Mouse (Mus musculus): ENCODE results near the gene Dhdh. TPM values are rescaled to one million over a fixed set of nuclear protein-coding genes. Genes with fewer than 3 reads are reported as not detected.
A peak's percentile ranks its signal among the peaks of the same experiment; 100 is the strongest.
"Not testable (repeated sequence)": the region's sequence is repeated elsewhere in the genome, so short reads cannot be mapped to it uniquely, and the experiment has no call there.

The Dhdh gene
- polyA plus RNA-seq, 1 experiment from 2014 or later, result 3.5 TPM

DNA sequence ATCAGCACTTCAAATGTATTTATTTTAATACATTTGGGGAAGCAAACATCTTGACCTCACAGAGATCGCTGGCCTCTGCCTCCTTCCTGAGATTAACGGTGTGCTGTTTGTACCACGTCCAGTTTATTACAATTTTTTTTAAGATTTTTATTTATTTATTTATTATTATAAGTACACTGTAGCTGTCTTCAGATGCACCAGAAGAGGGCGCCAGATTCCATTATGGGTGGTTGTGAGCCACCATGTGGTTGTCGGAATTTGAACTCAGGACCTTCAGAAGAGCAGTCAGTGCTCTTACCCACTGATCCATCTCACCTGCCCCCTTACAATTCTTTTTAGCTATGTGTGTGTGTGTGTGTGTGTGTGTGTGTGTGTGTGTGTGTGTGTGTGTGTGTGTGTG is 28.2 kb upstream of the Dhdh start:
- not testable (repeated sequence) for H3K4me2 ChIP-seq (replicated peaks; ENCODE audit: low read depth, low read length); H3K9me3 ChIP-seq (ENCODE audit: control insufficient read depth, low read length); H3K27me3 ChIP-seq (ENCODE audit: control insufficient read depth, insufficient read depth, low read length); H3K4me3 ChIP-seq (ENCODE audit: low read length); H3K9ac ChIP-seq (ENCODE audit: low read depth, low read length); ATAC-seq (ENCODE audit: low FRiP score, low TSS enrichment); H3K27ac ChIP-seq (ENCODE audit: low read depth, low read length); H3K36me3 ChIP-seq (ENCODE audit: control insufficient read depth, insufficient read depth, low read length); H3K4me1 ChIP-seq (ENCODE audit: control insufficient read depth, insufficient read depth, low read length)
- 77% methylated on average over 5 of the region's 5 CpGs for WGBS

DNA sequence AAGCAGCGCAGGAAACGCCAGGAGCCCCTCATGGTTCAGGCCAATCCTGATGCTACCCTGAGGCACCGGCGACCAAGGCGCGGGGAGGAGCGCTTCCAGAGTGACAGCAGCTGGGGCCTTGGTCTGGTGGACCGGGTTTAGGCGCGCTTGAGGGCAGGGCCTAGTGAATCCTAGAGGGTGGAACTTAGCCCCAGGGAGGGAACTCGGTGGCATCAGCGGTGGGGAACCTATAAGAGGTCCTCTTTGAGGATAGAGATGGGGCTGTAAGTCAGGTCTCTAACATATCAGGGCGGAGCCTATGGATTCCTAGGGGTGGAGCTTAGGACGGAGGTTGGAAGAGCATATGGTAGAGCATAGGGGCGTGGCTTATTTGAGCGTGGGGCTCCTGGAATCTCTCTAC is 26.8 kb upstream of the Dhdh start:
- peak; percentile 53 for ATAC-seq (ENCODE audit: low FRiP score, low TSS enrichment)
- H3K4me1 ChIP-seq (ENCODE audit: control insufficient read depth, insufficient read depth, low read length), result peaks cover 3% of the 10 kb centered on the region
- no peaks in the 10 kb centered on the region for H3K9me3 ChIP-seq (ENCODE audit: control insufficient read depth, low read length)
- H3K27me3 ChIP-seq (ENCODE audit: control insufficient read depth, insufficient read depth, low read length), result no peaks in the 10 kb centered on the region
- H3K4me2 ChIP-seq (replicated peaks; ENCODE audit: low read depth, low read length), result peak overlapping the region; percentile 11
- no peaks in the 10 kb centered on the region for H3K36me3 ChIP-seq (ENCODE audit: control insufficient read depth, insufficient read depth, low read length)
- WGBS, result 28% methylated on average over 16 of the region's 16 CpGs
- H3K4me3 ChIP-seq (ENCODE audit: low read length), result no peak overlapping the region
- H3K27ac ChIP-seq (ENCODE audit: low read depth, low read length), result peak overlapping the region; percentile 51
- H3K9ac ChIP-seq (ENCODE audit: low read depth, low read length), result no peak overlapping the region

DNA sequence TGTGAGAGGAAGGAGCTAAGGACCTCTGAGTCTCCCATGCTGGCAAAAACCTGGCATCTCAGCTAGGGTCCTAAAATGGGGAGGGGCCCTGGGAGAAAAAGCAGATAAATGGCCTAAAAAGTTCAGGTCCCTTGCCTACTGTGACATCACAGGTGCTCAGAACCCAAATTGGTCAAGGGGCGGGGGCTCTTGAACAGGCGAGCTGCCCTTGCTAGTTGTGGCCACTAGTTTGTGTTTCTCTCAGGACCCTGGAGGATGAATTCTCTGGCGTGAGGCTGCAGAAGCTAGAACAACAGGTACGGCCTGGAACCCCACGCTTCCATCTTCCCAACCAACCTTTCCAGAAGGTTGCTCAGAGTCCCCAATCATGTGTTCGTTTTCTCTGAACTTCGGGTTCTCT is 25.8 kb upstream of the Dhdh start:
- Histone ChIP-seq H3K36me3 (ENCODE audit: control insufficient read depth, insufficient read depth, low read length) (no peaks in the 10 kb centered on the region), H3K9me3 (ENCODE audit: control insufficient read depth, low read length) (no peaks in the 10 kb centered on the region), H3K4me1 (ENCODE audit: control insufficient read depth, insufficient read depth, low read length) (peaks cover 6% of the 10 kb centered on the region), H3K4me2 (replicated peaks; ENCODE audit: low read depth, low read length) (no peak overlapping the region), H3K4me3 (ENCODE audit: low read length) (no peak overlapping the region), H3K27ac (ENCODE audit: low read depth, low read length) (no peak overlapping the region), H3K27me3 (ENCODE audit: control insufficient read depth, insufficient read depth, low read length) (no peaks in the 10 kb centered on the region), H3K9ac (ENCODE audit: low read depth, low read length) (no peak overlapping the region)
- 80% methylated on average over 7 of the region's 7 CpGs for WGBS
- ATAC-seq (ENCODE audit: low FRiP score, low TSS enrichment), result no peak

DNA sequence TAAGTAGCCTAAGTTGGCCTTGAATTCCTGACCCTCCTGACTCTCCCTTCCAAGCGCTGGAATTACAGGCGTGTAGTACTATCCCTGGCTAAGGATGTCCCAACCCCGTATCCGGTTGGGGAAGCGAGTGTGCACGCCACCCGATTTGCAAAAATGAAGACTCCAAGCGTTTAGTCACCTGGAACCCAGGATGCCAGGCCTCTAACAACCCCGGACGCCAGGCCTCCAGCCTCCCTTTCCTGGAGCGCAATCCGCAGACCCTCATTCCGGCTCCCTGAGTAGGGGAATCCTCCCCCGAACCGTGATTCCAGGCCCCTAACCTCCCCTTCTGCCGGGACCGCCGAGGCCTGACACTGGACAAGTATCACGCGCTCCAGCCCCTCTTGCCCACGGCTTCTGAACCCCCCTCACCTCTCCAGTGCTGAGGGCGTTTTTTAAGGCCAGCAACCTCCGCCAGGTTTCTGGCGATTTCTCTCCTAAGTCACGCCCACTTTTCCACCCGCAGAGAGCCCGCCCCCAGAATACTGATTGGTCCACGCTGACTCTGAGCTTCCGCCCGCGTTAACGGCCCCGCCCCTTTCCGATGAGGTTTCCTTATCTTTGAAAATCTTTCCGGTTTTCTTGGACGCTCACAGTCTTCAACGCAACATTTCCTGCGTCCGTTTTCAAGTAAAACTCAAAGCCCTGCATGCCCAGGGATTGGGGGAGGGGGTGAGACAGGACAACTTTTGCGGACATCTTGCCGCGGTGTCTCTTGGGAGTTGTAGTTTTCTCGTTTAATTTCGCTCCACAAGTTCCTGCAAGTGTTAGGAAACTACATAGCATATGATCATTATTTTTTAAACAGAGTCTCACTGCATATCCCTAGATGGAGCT is 21.5 kb upstream of the Dhdh start, which contains the start of gene Nucb1:
TSS of gene Nucb1 (minus strand) at position 495 of the 876 bp plus-strand sequence.
- ATAC-seq (ENCODE audit: low FRiP score, low TSS enrichment), result peak; percentile 83
- H3K9me3 ChIP-seq (ENCODE audit: control insufficient read depth, low read length), result no peaks in the 10 kb centered on the region
- no peaks in the 10 kb centered on the region for H3K27me3 ChIP-seq (ENCODE audit: control insufficient read depth, insufficient read depth, low read length)
- peak within 1 kb of the TSS; percentile 92 for H3K27ac ChIP-seq (ENCODE audit: low read depth, low read length)
- H3K36me3 ChIP-seq (ENCODE audit: control insufficient read depth, insufficient read depth, low read length), result peaks cover 18% of the 10 kb centered on the region
- H3K4me3 ChIP-seq (ENCODE audit: low read length), result peak within 1 kb of the TSS; percentile 62
- H3K4me1 ChIP-seq (ENCODE audit: control insufficient read depth, insufficient read depth, low read length), result peaks cover 18% of the 10 kb centered on the region
- H3K4me2 ChIP-seq (replicated peaks; ENCODE audit: low read depth, low read length), result peak within 1 kb of the TSS; percentile 91
- H3K9ac ChIP-seq (ENCODE audit: low read depth, low read length), result peak within 1 kb of the TSS; percentile 75
- WGBS, result under 1% methylated on average over 44 of the region's 44 CpGs

DNA sequence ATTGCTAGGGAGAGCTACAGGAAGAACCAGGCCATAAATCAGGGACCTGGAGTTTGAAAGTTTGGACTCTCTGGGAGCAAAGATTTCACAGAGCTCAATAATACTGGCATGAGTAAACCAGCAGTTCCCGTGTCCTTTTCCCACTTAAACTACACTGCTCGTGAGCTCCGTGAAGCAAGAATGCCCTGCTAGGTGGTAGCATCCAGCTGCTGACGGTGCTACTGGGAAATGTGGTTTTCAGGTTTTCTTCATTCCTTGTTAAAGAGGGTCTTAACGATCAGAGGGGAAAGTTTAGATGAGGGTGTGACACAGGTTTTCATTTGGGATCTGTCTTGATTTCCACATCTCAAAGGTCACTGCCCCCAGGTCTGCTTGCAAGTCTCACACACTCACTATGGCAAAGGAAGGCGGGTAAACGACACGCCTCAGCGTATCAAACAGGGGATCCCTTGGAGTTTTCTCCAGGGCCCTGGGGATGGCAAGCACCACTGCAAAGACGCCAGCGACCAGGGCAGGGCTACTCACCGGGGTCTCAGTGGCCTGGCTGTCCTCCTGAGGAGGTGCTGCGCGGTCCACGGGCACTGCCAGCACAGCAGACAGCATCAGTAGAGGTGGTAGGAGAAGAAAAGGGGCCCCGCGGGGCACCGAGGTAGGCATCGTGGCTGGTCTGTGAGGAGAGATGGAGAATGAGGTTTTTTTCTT is 20.7 kb upstream of the Dhdh start:
- H3K4me1 ChIP-seq (ENCODE audit: control insufficient read depth, insufficient read depth, low read length), result peaks cover 17% of the 10 kb centered on the region
- peak overlapping the region; percentile 92; the same call in 1 of the 2 replicates for H3K27ac ChIP-seq (ENCODE audit: low read depth, low read length)
- H3K27me3 ChIP-seq (ENCODE audit: control insufficient read depth, insufficient read depth, low read length), result no peaks in the 10 kb centered on the region
- peak overlapping the region; percentile 75 for H3K9ac ChIP-seq (ENCODE audit: low read depth, low read length)
- WGBS, result 16% methylated on average over 19 of the region's 19 CpGs
- peak; percentile 15; the same call in 1 of the 2 replicates for ATAC-seq (ENCODE audit: low FRiP score, low TSS enrichment)
- H3K36me3 ChIP-seq (ENCODE audit: control insufficient read depth, insufficient read depth, low read length), result peaks cover 18% of the 10 kb centered on the region
- H3K9me3 ChIP-seq (ENCODE audit: control insufficient read depth, low read length), result no peaks in the 10 kb centered on the region
- peak overlapping the region; percentile 91 for H3K4me2 ChIP-seq (replicated peaks; ENCODE audit: low read depth, low read length)
- peak overlapping the region; percentile 62 for H3K4me3 ChIP-seq (ENCODE audit: low read length)

DNA sequence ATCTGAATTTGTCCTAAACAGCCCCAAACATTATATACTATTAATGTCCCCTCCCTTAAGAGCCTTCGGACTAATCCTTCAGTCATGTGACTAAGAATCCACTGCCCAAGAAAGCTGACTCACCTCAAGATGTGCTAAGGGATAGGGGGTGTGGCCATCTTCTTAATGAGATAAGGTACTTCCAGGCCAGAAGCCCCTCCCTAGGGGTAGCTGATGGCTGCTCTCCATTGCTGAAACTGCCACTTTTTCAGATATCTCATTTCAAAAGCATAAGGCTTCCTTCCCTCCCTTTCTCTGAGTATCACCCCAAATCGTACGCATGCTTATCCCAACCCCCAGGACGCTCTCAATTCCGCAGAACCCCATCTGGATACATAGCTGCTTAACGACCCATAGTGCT is 20.0 kb upstream of the Dhdh start:
- peaks cover 17% of the 10 kb centered on the region for H3K4me1 ChIP-seq (ENCODE audit: control insufficient read depth, insufficient read depth, low read length)
- no peaks in the 10 kb centered on the region for H3K9me3 ChIP-seq (ENCODE audit: control insufficient read depth, low read length)
- ATAC-seq (ENCODE audit: low FRiP score, low TSS enrichment), result no peak
- H3K9ac ChIP-seq (ENCODE audit: low read depth, low read length), result peak overlapping the region; percentile 29; the same call in 1 of the 2 replicates
- H3K4me2 ChIP-seq (replicated peaks; ENCODE audit: low read depth, low read length), result peak overlapping the region; percentile 91
- H3K4me3 ChIP-seq (ENCODE audit: low read length), result peak overlapping the region; percentile 62; the same call in 1 of the 2 replicates
- 46% methylated on average over 6 of the region's 6 CpGs for WGBS
- no peaks in the 10 kb centered on the region for H3K27me3 ChIP-seq (ENCODE audit: control insufficient read depth, insufficient read depth, low read length)
- no peak overlapping the region; the same call in 1 of the 2 replicates for H3K27ac ChIP-seq (ENCODE audit: low read depth, low read length)
- peaks cover 22% of the 10 kb centered on the region for H3K36me3 ChIP-seq (ENCODE audit: control insufficient read depth, insufficient read depth, low read length)

DNA sequence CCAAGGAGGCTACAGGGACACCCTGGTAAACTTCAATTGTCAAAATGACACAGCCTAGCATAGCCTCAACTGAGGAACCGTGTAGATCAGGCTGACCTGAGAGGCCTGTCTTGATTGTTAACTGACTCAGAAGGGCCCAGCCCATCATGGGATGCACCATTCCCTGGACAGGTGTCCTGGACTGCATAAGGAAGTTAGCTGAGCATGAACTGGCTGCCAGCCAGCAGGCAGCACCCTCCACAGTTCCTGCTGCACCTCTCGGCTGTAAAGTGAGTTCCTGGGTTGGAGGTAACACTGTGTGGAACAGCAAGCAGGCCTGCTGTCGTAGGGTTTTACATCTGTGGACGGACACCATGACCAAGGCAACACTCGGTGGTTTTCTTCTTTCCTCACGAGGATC is 19.0 kb upstream of the Dhdh start:
- H3K36me3 ChIP-seq (ENCODE audit: control insufficient read depth, insufficient read depth, low read length), result peaks cover 26% of the 10 kb centered on the region
- no peaks in the 10 kb centered on the region for H3K9me3 ChIP-seq (ENCODE audit: control insufficient read depth, low read length)
- WGBS, result 88% methylated on average over 6 of the region's 6 CpGs
- no peak overlapping the region for H3K4me2 ChIP-seq (replicated peaks; ENCODE audit: low read depth, low read length)
- no peaks in the 10 kb centered on the region for H3K27me3 ChIP-seq (ENCODE audit: control insufficient read depth, insufficient read depth, low read length)
- ATAC-seq (ENCODE audit: low FRiP score, low TSS enrichment), result no peak
- H3K27ac ChIP-seq (ENCODE audit: low read depth, low read length), result no peak overlapping the region
- no peak overlapping the region for H3K9ac ChIP-seq (ENCODE audit: low read depth, low read length)
- H3K4me1 ChIP-seq (ENCODE audit: control insufficient read depth, insufficient read depth, low read length), result peaks cover 17% of the 10 kb centered on the region
- no peak overlapping the region for H3K4me3 ChIP-seq (ENCODE audit: low read length)

DNA sequence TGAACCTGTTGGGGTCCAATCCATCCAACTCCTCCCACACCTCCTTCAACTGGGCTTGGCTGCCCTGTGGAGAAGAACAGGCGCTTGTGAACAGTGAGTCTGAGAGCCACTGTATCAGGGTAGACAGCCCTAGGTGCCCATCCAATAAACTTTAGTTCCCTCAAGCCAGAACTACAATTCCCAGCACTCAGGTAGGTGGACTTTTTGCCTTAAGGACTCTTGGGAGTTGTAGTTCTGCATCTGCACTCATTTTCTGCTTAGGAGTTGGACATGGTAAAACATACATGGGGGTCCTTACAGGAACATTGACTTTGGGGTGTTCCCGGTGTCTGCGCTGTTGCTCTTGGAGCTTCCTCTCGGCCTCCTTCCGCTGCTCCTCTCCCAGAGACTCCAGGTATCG is 9.8 kb upstream of the Dhdh start:
- ATAC-seq (ENCODE audit: low FRiP score, low TSS enrichment), result no peak
- WGBS, result 93% methylated on average over 6 of the region's 6 CpGs

DNA sequence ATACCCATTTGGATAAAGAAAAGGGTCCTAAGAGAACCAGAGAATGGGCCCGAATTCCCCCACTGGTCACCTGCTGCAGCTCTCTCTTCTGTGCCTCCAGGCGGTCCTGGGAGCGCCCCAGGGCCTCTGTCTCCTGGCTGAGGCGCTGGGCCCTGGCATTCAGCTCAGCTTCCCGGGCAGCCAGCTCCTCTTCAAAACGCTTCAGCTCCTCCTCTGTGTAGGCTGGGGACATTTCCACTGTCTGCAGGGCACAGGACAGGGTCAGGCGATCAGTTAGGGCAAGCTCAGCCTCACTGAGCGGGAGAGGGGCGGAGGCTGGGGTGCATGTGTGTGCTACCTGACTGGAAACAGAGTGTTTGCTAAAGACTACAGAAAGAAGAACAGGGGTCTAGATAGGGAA is 5.9 kb upstream of the Dhdh start:
- Histone ChIP-seq H3K27ac (ENCODE audit: low read depth, low read length) (no peak overlapping the region), H3K9me3 (ENCODE audit: control insufficient read depth, low read length) (no peaks in the 10 kb centered on the region), H3K27me3 (ENCODE audit: control insufficient read depth, insufficient read depth, low read length) (no peaks in the 10 kb centered on the region), H3K4me3 (ENCODE audit: low read length) (no peak overlapping the region), H3K9ac (ENCODE audit: low read depth, low read length) (no peak overlapping the region), H3K4me2 (replicated peaks; ENCODE audit: low read depth, low read length) (no peak overlapping the region), H3K4me1 (ENCODE audit: control insufficient read depth, insufficient read depth, low read length) (0 out of 2 replicates have a peak, but pooled peaks cover 9% of the 10 kb centered on the region), H3K36me3 (ENCODE audit: control insufficient read depth, insufficient read depth, low read length) (peaks cover 74% of the 10 kb centered on the region)
- 86% methylated on average over 9 of the region's 9 CpGs for WGBS
- ATAC-seq (ENCODE audit: low FRiP score, low TSS enrichment), result no peak

More for the DNA sequence above, 9.8 kb upstream of the Dhdh start:
- Histone ChIP-seq H3K9me3 (ENCODE audit: control insufficient read depth, low read length) (no peaks in the 10 kb centered on the region), H3K4me3 (ENCODE audit: low read length) (no peak overlapping the region), H3K27me3 (ENCODE audit: control insufficient read depth, insufficient read depth, low read length) (no peaks in the 10 kb centered on the region), H3K4me2 (replicated peaks; ENCODE audit: low read depth, low read length) (no peak overlapping the region), H3K4me1 (ENCODE audit: control insufficient read depth, insufficient read depth, low read length) (no peaks in the 10 kb centered on the region), H3K27ac (ENCODE audit: low read depth, low read length) (no peak overlapping the region), H3K36me3 (ENCODE audit: control insufficient read depth, insufficient read depth, low read length) (peaks cover 90% of the 10 kb centered on the region), H3K9ac (ENCODE audit: low read depth, low read length) (no peak overlapping the region)

Data from kidney, embryonic 14.5 days (tissue).